Mouse (Mus musculus) neural tube, embryonic 14.5 days (tissue): ENCODE measurements around the gene Stub1. TPM values are rescaled to one million over a fixed set of nuclear protein-coding genes. Genes with fewer than 3 reads are reported as not detected.

ENCODE experiments used
- ATAC-seq: fragments of 200-750 bp; cut with Nextera tagmentation; 2 replicates; pipeline ENCODE4 v1.8.0; 2017; ENCODE audit warnings: low read depth, mild to moderate bottlenecking, moderate TSS enrichment, moderate library complexity
- H3K27ac ChIP-seq: fragments of 300-500 bp; sonication (generic); 2 replicates; pipeline ENCODE4 v1.5.1; 2014; ENCODE audit warnings: low read depth, mild to moderate bottlenecking, control low read depth, low read length, moderate library complexity, mixed read lengths
- H3K27me3 ChIP-seq: fragments of 300-500 bp; sonication (generic); 2 replicates; pipeline ENCODE4 v1.6.1; 2014; ENCODE audit warnings: low read length; ENCODE audit not compliant: control insufficient read depth, insufficient read depth
- H3K36me3 ChIP-seq: fragments of 300-500 bp; sonication (generic); 2 replicates; pipeline ENCODE4 v1.6.1; 2014; ENCODE audit warnings: low read length, mixed read lengths; ENCODE audit not compliant: control insufficient read depth, insufficient read depth
- H3K4me1 ChIP-seq: fragments of 300-500 bp; sonication (generic); 2 replicates; pipeline ENCODE4 v1.6.1; 2014; ENCODE audit warnings: low read length; ENCODE audit not compliant: control insufficient read depth, insufficient read depth
- H3K4me2 ChIP-seq: fragments of 300-500 bp; sonication (generic); 2 replicates; pipeline ENCODE4 v1.6.1; 2014; ENCODE audit warnings: mild to moderate bottlenecking, low read depth, low read length, control low read depth
- H3K4me3 ChIP-seq: fragments of 300-500 bp; sonication (generic); 2 replicates; pipeline ENCODE4 v1.5.1; 2014; ENCODE audit warnings: low read depth, low read length, control low read depth, mixed read lengths
- H3K9ac ChIP-seq: fragments of 300-500 bp; sonication (generic); replicated peaks from 2 replicates; pipeline ENCODE4 v1.6.1; 2014; ENCODE audit warnings: low read depth, mild to moderate bottlenecking, control low read depth, low read length, mixed read lengths
- H3K9me3 ChIP-seq: fragments of 300-500 bp; sonication (generic); 2 replicates; pipeline ENCODE4 v1.6.1; 2016; ENCODE audit warnings: low read length; ENCODE audit not compliant: control insufficient read depth
- WGBS: fragments of 180-500 bp; shearing (Covaris S2); extraction: QIAGEN DNeasy Blood & Tissue Kit; methylation state at CpG from one replicate; pipeline ENCODE4 v1.1.7; 2014; 5-methylcytosine and 5-hydroxymethylcytosine counted together
- polyA plus RNA-seq: library from polyadenylated mRNA; unstranded; fragments of >200 nt; fragmentation: Nextera tagmentation; extraction: Ambion mirVana; gene quantifications from 2 replicates; pipeline ENCODE4 v1.2.1, GENCODE M21; 2014

Stub1 gene
- polyA plus RNA-seq, 1 experiment from 2014 or later: 351 TPM

DNA sequence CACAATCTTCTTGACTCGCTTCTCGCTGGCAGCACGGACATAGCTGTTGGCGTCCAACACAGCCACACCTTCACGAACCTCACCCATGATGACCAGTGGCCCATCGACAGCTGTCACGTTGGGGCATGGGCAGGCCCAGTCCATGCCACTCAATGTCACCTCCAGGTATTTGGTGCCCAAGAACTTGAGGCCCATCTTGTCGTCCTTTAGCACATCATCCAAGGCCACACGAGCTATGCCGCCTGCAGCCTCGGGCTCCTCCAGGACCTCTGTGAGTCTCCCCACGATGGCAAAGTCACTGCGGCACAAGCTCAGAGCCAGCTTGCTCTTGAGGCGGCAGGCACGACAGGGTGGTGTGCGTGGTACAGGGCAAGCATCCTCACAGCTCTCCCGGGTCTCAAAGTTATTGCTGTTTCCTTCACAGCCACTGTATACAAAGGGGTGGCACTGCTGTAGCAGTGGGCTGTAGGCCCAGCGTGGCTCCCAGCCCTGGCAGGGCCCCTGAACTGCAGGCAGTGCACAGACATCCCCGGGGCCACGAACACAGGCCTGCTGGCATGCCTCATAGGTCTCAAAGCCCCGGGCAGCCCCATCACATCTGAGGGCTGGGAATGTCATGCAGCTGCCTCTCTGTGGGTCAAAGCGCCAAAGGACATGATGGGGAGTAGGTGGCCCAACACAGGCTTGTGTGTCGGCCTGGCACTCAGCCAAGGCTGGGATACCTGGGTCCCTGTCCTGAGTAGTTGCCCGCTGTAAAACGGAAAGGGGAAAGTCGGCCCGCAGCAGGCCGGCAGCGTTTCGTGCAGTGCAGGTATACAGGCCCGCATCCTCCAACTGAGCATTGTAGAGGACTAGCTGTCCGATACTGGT is 44.8 kb upstream of the Stub1 start:
- Histone ChIP-seq H3K4me3 (no peak overlapping the region), H3K4me1 (peaks cover 14% of the 10 kb centered on the region), H3K4me2 (no peak overlapping the region), H3K9me3 (no peaks in the 10 kb centered on the region), H3K27me3 (no peaks in the 10 kb centered on the region), H3K9ac (no peak overlapping the region), H3K36me3 (peaks cover 10% of the 10 kb centered on the region), H3K27ac (no peak overlapping the region)
- ATAC-seq: no peak
- 96% methylated on average over 32 of the region's 32 CpGs for WGBS

DNA sequence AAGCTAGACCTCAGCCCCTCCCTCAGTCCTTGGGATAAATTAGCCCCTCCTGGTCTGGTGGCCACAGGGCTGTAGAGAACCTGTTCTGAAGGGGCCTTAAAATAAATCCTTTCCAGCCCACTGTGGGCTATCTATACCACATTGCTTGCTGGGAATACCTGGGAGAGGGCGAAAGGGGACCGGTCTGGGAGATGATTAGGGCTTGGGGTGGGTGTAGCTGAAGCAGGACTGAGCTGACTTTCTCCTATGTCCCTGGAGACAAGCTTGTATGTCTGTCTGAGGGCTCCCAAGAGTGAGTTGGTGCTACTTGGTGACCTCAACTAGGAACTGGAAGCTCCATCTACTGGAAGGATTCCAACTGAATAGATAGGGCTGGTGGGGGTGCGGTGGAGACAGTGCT is 43.8 kb upstream of the Stub1 start:
- no peaks in the 10 kb centered on the region for H3K9me3 ChIP-seq
- H3K4me3 ChIP-seq: no peak overlapping the region
- H3K4me1 ChIP-seq: peaks cover 14% of the 10 kb centered on the region
- H3K36me3 ChIP-seq: peaks cover 10% of the 10 kb centered on the region
- 93% methylated on average over 3 of the region's 3 CpGs for WGBS
- ATAC-seq: no peak
- no peaks in the 10 kb centered on the region for H3K27me3 ChIP-seq
- H3K27ac ChIP-seq: no peak overlapping the region
- no peak overlapping the region for H3K4me2 ChIP-seq
- no peak overlapping the region for H3K9ac ChIP-seq

- Histone ChIP-seq H3K27ac (no peak overlapping the region; the same call in 1 of the 2 replicates), H3K4me1 (peaks cover 14% of the 10 kb centered on the region), H3K36me3 (peaks cover 10% of the 10 kb centered on the region), H3K9me3 (no peaks in the 10 kb centered on the region), H3K4me3 (peak overlapping the region; percentile 75), H3K4me2 (peak overlapping the region; percentile 95), H3K9ac (peak overlapping the region; percentile 85), H3K27me3 (no peaks in the 10 kb centered on the region)
- no peak for ATAC-seq
- WGBS: 64% methylated on average over 10 of the region's 10 CpGs
Observed at GRCm38 (mm10) chr17:25876347-25876915, 43.2 kb upstream of the Stub1 start.

DNA sequence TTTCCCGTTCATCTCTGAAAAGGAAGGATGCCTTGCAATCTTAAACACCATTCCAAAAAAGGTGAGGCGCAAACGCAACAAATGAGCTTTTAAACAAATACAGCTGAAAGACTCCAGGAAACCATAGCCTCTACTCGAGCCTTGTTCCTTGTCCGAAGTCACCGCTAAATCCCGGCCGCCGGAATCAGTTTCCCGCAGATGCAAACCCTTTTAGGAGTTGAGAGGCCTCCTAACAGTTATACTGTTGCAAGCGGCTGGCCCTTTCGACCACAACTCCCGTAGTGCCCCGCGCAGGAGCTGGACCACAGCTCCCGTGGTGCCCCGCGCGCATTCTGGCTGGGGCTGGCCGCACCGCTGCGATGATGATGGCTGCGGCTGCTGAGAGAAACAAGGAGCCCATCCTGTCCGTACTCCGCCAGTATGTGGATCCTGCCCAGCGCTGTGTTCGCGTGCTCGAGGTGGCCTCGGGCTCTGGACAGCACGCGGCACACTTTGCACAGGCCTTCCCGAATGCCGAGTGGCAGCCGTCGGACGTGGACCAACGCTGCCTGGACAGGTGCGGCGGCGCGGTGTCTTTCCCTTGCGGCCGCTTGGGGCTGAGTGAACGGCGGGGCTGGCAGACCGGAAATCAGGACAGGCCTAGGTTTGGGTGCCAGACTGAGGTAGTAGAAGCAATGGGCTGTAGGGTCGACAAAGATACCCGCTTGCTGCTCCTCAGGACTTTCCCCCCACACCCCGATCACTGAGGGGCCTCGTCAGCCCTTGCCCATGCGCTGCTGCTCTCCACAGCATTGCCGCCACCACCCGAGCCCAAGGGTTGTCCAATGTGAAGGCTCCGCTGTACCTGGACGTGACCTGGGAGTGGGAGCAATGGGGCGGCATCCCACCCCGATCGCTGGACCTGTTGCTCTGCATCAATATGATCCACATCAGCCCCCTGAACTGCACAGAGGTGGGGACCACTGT is 42.2 kb upstream of the Stub1 start:
- Histone ChIP-seq H3K4me3 (peak overlapping the region; percentile 75), H3K27ac (peak overlapping the region; percentile 91), H3K9ac (peak overlapping the region; percentile 85), H3K4me1 (peaks cover 12% of the 10 kb centered on the region), H3K9me3 (no peaks in the 10 kb centered on the region), H3K27me3 (no peaks in the 10 kb centered on the region), H3K4me2 (peak overlapping the region; percentile 95), H3K36me3 (peaks cover 10% of the 10 kb centered on the region)
- under 1% methylated on average over 59 of the region's 59 CpGs for WGBS
- peak; percentile 93 for ATAC-seq

DNA sequence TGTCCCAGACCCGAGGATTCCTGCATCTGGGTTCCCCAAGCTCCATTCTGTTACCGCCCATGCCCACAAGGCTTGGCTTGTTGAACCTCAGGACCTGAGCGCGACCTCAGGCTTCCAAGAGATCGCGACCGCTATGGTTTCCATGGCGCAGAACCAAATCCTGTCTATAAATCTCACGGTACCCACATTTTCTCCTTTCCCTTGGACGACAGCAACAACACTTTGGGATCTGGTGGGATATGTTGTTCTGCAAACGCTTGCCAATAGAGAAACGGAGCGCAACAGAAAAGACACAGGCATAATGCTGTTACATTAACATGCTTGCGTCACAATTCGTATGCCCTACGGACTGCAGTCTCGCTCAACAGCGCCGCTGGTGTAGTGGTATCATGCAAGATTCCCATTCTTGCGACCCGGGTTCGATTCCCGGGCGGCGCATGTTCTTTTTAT is 41.5 kb upstream of the Stub1 start, which contains the start of gene Mettl26:
TSS of gene Mettl26 (plus strand) at position 354 of the 450 bp plus-strand sequence.
- peak within 1 kb of the TSS; percentile 95 for H3K4me2 ChIP-seq
- under 1% methylated on average over 25 of the region's 25 CpGs for WGBS
- peak; percentile 77 for ATAC-seq
- H3K9me3 ChIP-seq: no peaks in the 10 kb centered on the region
- no peaks in the 10 kb centered on the region for H3K27me3 ChIP-seq
- peaks cover 10% of the 10 kb centered on the region for H3K36me3 ChIP-seq
- peaks cover 12% of the 10 kb centered on the region for H3K4me1 ChIP-seq
- peak within 1 kb of the TSS; percentile 91 for H3K27ac ChIP-seq
- peak within 1 kb of the TSS; percentile 85 for H3K9ac ChIP-seq
- H3K4me3 ChIP-seq: peak within 1 kb of the TSS; percentile 75

GRCm38 (mm10) chr17:25874148-25874720 is 41.0 kb upstream of the Stub1 start:
- no peak for ATAC-seq
- Histone ChIP-seq H3K4me1 (peaks cover 12% of the 10 kb centered on the region), H3K36me3 (peaks cover 5% of the 10 kb centered on the region), H3K9me3 (no peaks in the 10 kb centered on the region), H3K9ac (peak overlapping the region; percentile 39; the same call in 1 of the 2 replicates), H3K4me2 (peak overlapping the region; percentile 95), H3K4me3 (peak overlapping the region; percentile 75), H3K27ac (peak overlapping the region; percentile 91), H3K27me3 (no peaks in the 10 kb centered on the region)
- 5% methylated on average over 14 of the region's 14 CpGs for WGBS

DNA sequence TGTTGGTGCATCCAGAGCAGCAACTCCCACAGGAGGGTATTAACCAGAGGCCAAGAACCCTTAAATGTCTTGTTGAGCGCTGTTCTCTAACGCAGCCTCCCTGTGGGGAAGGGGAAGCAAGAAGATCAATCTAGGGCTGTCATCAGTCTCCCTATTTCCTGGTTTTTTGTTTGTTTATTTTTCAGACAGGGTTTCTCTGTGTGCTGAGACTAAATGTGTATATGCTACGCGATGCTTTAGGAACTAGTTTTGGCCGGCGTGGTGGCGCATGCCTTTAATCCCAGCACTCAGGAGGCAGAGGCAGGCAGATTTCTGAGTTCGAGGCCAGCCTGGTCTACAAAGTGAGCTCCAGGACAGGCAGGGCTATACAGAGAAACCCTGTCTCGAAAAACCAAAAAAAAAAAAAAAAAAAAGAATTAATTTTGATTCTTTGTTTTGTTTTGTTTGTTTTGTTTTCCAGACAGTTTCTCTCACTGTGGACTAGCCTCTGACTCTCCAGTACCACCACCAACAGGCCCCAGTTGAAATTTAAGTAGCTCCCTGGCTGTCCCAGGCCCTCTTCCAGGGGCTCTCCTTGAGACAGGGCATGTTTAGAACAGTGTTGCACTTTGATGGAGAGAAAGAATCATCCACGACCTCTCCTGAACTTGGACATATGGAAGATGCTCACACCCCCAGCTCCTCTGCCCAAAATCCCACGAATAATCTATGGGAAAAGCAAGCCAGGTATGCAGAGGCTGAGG is 40.4 kb upstream of the Stub1 start:
- peaks cover 12% of the 10 kb centered on the region for H3K4me1 ChIP-seq
- H3K9ac ChIP-seq: no peak overlapping the region; the same call in 1 of the 2 replicates
- peak overlapping the region; percentile 75 for H3K4me3 ChIP-seq
- peaks cover 5% of the 10 kb centered on the region for H3K36me3 ChIP-seq
- WGBS: 83% methylated on average over 11 of the region's 11 CpGs
- peak overlapping the region; percentile 95 for H3K4me2 ChIP-seq
- no peaks in the 10 kb centered on the region for H3K9me3 ChIP-seq
- ATAC-seq: no peak
- 0 out of 2 replicates have a peak overlapping the region, but pooled peaks have one; percentile 91 for H3K27ac ChIP-seq
- H3K27me3 ChIP-seq: no peaks in the 10 kb centered on the region

DNA sequence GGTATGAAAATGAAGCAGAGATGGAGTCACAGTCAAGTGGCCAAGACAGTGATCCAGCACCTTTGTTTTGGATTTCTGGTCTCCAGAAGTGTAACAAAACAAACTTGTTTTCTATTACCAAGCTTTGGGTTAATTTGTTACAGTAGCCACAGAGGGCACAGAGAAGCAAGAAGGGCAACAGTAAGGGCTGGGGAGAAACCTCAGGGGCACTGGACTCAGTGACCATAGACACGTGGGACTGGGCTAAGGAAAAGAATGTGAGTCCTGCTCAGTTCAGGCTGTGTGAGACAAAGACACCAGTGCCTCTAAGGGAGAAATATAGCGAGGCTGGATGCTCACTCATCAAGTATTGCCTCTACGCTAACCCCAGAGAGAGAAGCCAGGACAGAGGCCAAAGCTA is 39.5 kb upstream of the Stub1 start:
- Histone ChIP-seq H3K4me1 (peaks cover 14% of the 10 kb centered on the region), H3K9me3 (no peaks in the 10 kb centered on the region), H3K36me3 (no peaks in the 10 kb centered on the region), H3K4me2 (no peak overlapping the region), H3K27me3 (no peaks in the 10 kb centered on the region), H3K4me3 (no peak overlapping the region), H3K9ac (no peak overlapping the region), H3K27ac (no peak overlapping the region)
- no peak for ATAC-seq
- 93% methylated on average over 3 of the region's 3 CpGs for WGBS
